Mouse (Mus musculus) lung, embryonic 14.5 days (tissue): ENCODE results near the gene Mecp2. TPM values are rescaled to one million over a fixed set of nuclear protein-coding genes. Genes with fewer than 3 reads are reported as not detected.
A peak's percentile ranks its signal among the peaks of the same experiment; 100 is the strongest.

Experiments used
- ATAC-seq: fragments of 200-750 bp; cut with Nextera tagmentation; 2 replicates; pipeline ENCODE4 v1.8.0; 2017; ENCODE audit warnings: mild to moderate bottlenecking, moderate TSS enrichment, moderate library complexity; ENCODE audit not compliant: insufficient read depth
- DNase-seq: peaks from one replicate; pipeline ENCODE4 v3.0.0-alpha.2; 2015
- H3K27ac ChIP-seq: fragments of 300-500 bp; sonication (generic); 2 replicates; pipeline ENCODE4 v1.5.1; 2014; ENCODE audit warnings: low read depth, mild to moderate bottlenecking, moderate library complexity
- H3K27me3 ChIP-seq: fragments of 300-500 bp; sonication (generic); 2 replicates; pipeline ENCODE4 v1.6.1; 2014; ENCODE audit warnings: low read length, control low read depth; ENCODE audit not compliant: insufficient read depth
- H3K36me3 ChIP-seq: fragments of 300-500 bp; sonication (generic); 2 replicates; pipeline ENCODE4 v1.6.1; 2014; ENCODE audit warnings: control low read depth; ENCODE audit not compliant: insufficient read depth
- H3K4me1 ChIP-seq: fragments of 300-500 bp; sonication (generic); 2 replicates; pipeline ENCODE4 v1.6.1; 2014; ENCODE audit warnings: antibody characterized with exemption, control low read depth; ENCODE audit not compliant: insufficient read depth
- H3K4me2 ChIP-seq: fragments of 300-500 bp; sonication (generic); 2 replicates; pipeline ENCODE4 v1.6.1; 2014; ENCODE audit warnings: mild to moderate bottlenecking
- H3K4me3 ChIP-seq: fragments of 300-500 bp; sonication (generic); 2 replicates; pipeline ENCODE4 v1.5.1; 2014; ENCODE audit warnings: low read depth, low read length
- H3K9ac ChIP-seq: fragments of 300-500 bp; sonication (generic); 2 replicates; pipeline ENCODE4 v1.6.1; 2014
- H3K9me3 ChIP-seq: fragments of 300-500 bp; sonication (generic); 2 replicates; pipeline ENCODE4 v1.6.1; 2016; ENCODE audit warnings: low read depth, low read length, control low read depth
- CTCF ChIP-seq: IDR thresholded peaks from 2 replicates; pipeline ENCODE4 v1.5.1; 2016; ENCODE audit warnings: antibody characterized with exemption, low read depth
- WGBS: fragments of 180-500 bp; shearing (Covaris S2); extraction: QIAGEN DNeasy Blood & Tissue Kit; methylation state at CpG from one replicate; pipeline ENCODE4 v1.1.7; 2014; 5-methylcytosine and 5-hydroxymethylcytosine counted together
- microRNA counts: library from miRNA; unstranded; fragments of <30 nt; microRNA quantifications from one replicate; lab custom pipeline; 2016
- microRNA-seq: library from miRNA; unstranded; fragments of <30 nt; microRNA quantifications from one replicate; pipeline ENCODE4, GENCODE M21; 2016; ENCODE audit warnings: borderline number of aligned reads
- polyA plus RNA-seq: library from polyadenylated mRNA; unstranded; fragments of >200 nt; fragmentation: Nextera tagmentation; extraction: Ambion mirVana; gene quantifications from 2 replicates; pipeline ENCODE4 v1.2.1, GENCODE M21; 2014

The Mecp2 gene
- polyA plus RNA-seq, 1 experiment from 2014 or later: 11.6 TPM

GRCm38 (mm10) chrX:74008063-74008462 lies 127.1 kb downstream of the Mecp2 start:
- Histone ChIP-seq H3K27me3 (no peaks in the 10 kb centered on the region), H3K4me2 (no peak overlapping the region)
- 51% methylated on average over 8 of the region's 8 CpGs for WGBS

GRCm38 (mm10) chrX:74006401-74006800 lies 128.8 kb downstream of the Mecp2 start:
- no peak for DNase-seq
- no peaks in the 10 kb centered on the region for H3K36me3 ChIP-seq
- no peak overlapping the region for H3K27ac ChIP-seq
- TF ChIP-seq CTCF: no peak
- no peaks in the 10 kb centered on the region for H3K27me3 ChIP-seq
- H3K4me1 ChIP-seq: no peaks in the 10 kb centered on the region
- no peak overlapping the region for H3K9ac ChIP-seq
- H3K9me3 ChIP-seq: no peaks in the 10 kb centered on the region
- H3K4me2 ChIP-seq: no peak overlapping the region
- 80% methylated on average over 21 of the region's 21 CpGs for WGBS
- no peak for ATAC-seq
- no peak overlapping the region for H3K4me3 ChIP-seq

More at GRCm38 (mm10) chrX:74008063-74008462, 127.1 kb downstream of the Mecp2 start:
- Histone ChIP-seq H3K4me1 (no peaks in the 10 kb centered on the region), H3K9me3 (no peaks in the 10 kb centered on the region), H3K4me3 (no peak overlapping the region), H3K27ac (no peak overlapping the region), H3K36me3 (no peaks in the 10 kb centered on the region), H3K9ac (no peak overlapping the region)
- TF ChIP-seq CTCF: no peak
- no peak for DNase-seq
- ATAC-seq: no peak

GRCm38 (mm10) chrX:74003644-74004043 lies 131.5 kb downstream of the Mecp2 start:
- Histone ChIP-seq H3K9me3 (no peaks in the 10 kb centered on the region), H3K36me3 (no peaks in the 10 kb centered on the region), H3K9ac (no peak overlapping the region), H3K4me3 (no peak overlapping the region), H3K27me3 (no peaks in the 10 kb centered on the region), H3K27ac (no peak overlapping the region), H3K4me1 (no peaks in the 10 kb centered on the region), H3K4me2 (no peak overlapping the region)
- no peak for DNase-seq
- ATAC-seq: no peak
- no peak for TF ChIP-seq CTCF
- WGBS: 68% methylated on average over 2 of the region's 2 CpGs

GRCm38 (mm10) chrX:74001024-74001423 lies 134.1 kb downstream of the Mecp2 start:
- H3K4me3 ChIP-seq: no peak overlapping the region
- WGBS: 70% methylated on average over 3 of the region's 3 CpGs
- H3K4me2 ChIP-seq: no peak overlapping the region
- ATAC-seq (no peak), DNase-seq (no peak)
- H3K36me3 ChIP-seq: no peaks in the 10 kb centered on the region
- H3K9me3 ChIP-seq: no peaks in the 10 kb centered on the region
- TF ChIP-seq CTCF: no peak
- no peaks in the 10 kb centered on the region for H3K4me1 ChIP-seq
- no peaks in the 10 kb centered on the region for H3K27me3 ChIP-seq
- no peak overlapping the region for H3K27ac ChIP-seq
- no peak overlapping the region for H3K9ac ChIP-seq

GRCm38 (mm10) chrX:73998911-73999869 lies 136.0 kb downstream of the Mecp2 start:
- WGBS: 28% methylated on average over 8 of the region's 8 CpGs
- peak overlapping the region; percentile 20; the same call in 1 of the 2 replicates for H3K4me2 ChIP-seq
- H3K36me3 ChIP-seq: no peaks in the 10 kb centered on the region
- DNase-seq (peak; percentile 73), ATAC-seq (peak; percentile 84)
- H3K27ac ChIP-seq: peak overlapping the region; percentile 24; the same call in 1 of the 2 replicates
- no peaks in the 10 kb centered on the region for H3K4me1 ChIP-seq
- H3K4me3 ChIP-seq: no peak overlapping the region
- no peak overlapping the region for H3K9ac ChIP-seq
- TF ChIP-seq CTCF: no peak
- no peaks in the 10 kb centered on the region for H3K9me3 ChIP-seq
- H3K27me3 ChIP-seq: no peaks in the 10 kb centered on the region

- Histone ChIP-seq H3K4me3 (no peak overlapping the region), H3K27ac (no peak overlapping the region), H3K4me1 (no peaks in the 10 kb centered on the region), H3K9me3 (no peaks in the 10 kb centered on the region), H3K36me3 (no peaks in the 10 kb centered on the region), H3K4me2 (no peak overlapping the region), H3K9ac (no peak overlapping the region), H3K27me3 (no peaks in the 10 kb centered on the region)
- no peak for ATAC-seq
- TF ChIP-seq CTCF: no peak
- 67% methylated on average over 1 of the region's 1 CpGs for WGBS
- no peak for DNase-seq
Measured at GRCm38 (mm10) chrX:73977783-73978182, 157.4 kb downstream of the Mecp2 start.

MicroRNAs encoded within 50 kb of the gene (microRNA counts, 519-probe panel; counts per million panel counts)
- microRNA mmu-miR-718 (lab: Ali Mortazavi, UCI): 30.5 counts per million

Small RNAs within 50 kb of the gene (microRNA-seq; reads per million reads assigned to microRNA genes)
- 1.9 reads per million for gene Mir5132
- gene Mir718: not detected

Other genes with a start within 250 kb of the Mecp2 start
- gene Avpr2, start 243.3 kb downstream of the Mecp2 start, polyA plus RNA-seq: not detected in 2 replicates
- gene L1cam, start 239.3 kb downstream of the Mecp2 start, polyA plus RNA-seq: 1.5 and 2.8 TPM in 2 replicates
- gene Arhgap4, start 213.5 kb downstream of the Mecp2 start, polyA plus RNA-seq: 2.6 TPM in 2 replicates
- gene Naa10, start 213.4 kb downstream of the Mecp2 start, polyA plus RNA-seq: 137 and 146 TPM in 2 replicates
- 28.9 and 33.6 TPM in 2 replicates for gene Renbp, start 204.5 kb downstream of the Mecp2 start, polyA plus RNA-seq
- 73.6 and 81.3 TPM in 2 replicates for gene Hcfc1, start 169.0 kb downstream of the Mecp2 start, polyA plus RNA-seq
- gene Irak1, start 111.4 kb downstream of the Mecp2 start, polyA plus RNA-seq: 68.3 and 70.0 TPM in 2 replicates
- not detected in 2 replicates for gene Opn1mw, start 7.9 kb downstream of the Mecp2 start, polyA plus RNA-seq
- gene Tex28, start 32.5 kb upstream of the Mecp2 start, polyA plus RNA-seq: not detected in 2 replicates
- not detected in 2 replicates for gene Tktl1, start 41.9 kb upstream of the Mecp2 start, polyA plus RNA-seq
- gene Flna, start 114.5 kb upstream of the Mecp2 start, polyA plus RNA-seq: 474 and 504 TPM in 2 replicates
- gene Emd, start 119.3 kb upstream of the Mecp2 start, polyA plus RNA-seq: 29.1 and 29.3 TPM in 2 replicates
- 989 and 995 TPM in 2 replicates for gene Rpl10, start 135.4 kb upstream of the Mecp2 start, polyA plus RNA-seq
- 54.1 and 54.3 TPM in 2 replicates for gene Taz, start 146.5 kb upstream of the Mecp2 start, polyA plus RNA-seq
- gene Dnase1l1, start 147.0 kb upstream of the Mecp2 start, polyA plus RNA-seq: 10.3 and 11.0 TPM in 2 replicates
- 109 and 117 TPM in 2 replicates for gene Atp6ap1, start 161.7 kb upstream of the Mecp2 start, polyA plus RNA-seq
- gene Gdi1, start 169.6 kb upstream of the Mecp2 start, polyA plus RNA-seq: 142 and 156 TPM in 2 replicates
- 50.9 and 53.2 TPM in 2 replicates for gene Fam50a, start 177.7 kb upstream of the Mecp2 start, polyA plus RNA-seq
- gene Plxna3, start 193.7 kb upstream of the Mecp2 start, polyA plus RNA-seq: 8.7 and 11.9 TPM in 2 replicates
- 113 and 114 TPM in 2 replicates for gene Lage3, start 218.3 kb upstream of the Mecp2 start, polyA plus RNA-seq
- 88.8 and 90.6 TPM in 2 replicates for gene Ubl4a, start 237.9 kb upstream of the Mecp2 start, polyA plus RNA-seq
- gene Slc10a3, start 238.0 kb upstream of the Mecp2 start, polyA plus RNA-seq: 22.9 and 23.2 TPM in 2 replicates